In the genomic region with DNA sequence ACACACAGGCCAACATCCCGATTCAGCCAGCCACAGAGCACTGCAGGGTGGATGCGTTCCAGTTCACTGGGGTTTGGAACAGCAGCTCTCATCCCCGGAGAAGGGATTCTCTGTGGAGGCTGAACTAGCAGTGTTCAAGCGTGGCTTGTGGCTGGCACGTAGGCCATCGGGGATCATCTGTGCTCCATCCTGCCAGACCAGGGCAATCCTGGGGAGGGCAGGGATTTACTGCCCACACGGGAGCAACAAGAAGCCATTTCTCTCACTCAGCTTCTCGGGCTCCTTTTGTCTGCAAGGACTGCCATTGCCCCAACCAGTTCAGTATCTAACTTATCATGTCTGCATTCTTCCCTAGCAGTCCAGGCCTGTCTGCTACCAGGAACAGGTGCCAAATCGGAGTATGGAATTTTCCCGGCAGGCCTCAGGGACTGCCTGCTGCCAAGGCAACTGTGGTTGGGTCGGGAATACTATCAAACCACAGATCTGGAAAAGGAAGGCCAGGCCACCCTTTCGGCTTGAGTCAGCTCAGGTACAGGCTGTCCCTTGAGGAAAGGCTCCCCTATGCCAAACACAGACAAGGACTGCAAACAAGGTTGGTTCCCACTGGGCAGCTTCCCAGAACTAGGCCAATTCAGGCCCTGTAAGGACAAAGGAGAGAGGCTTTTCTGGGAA, we compare ENCODE assay signal across 8 mouse cellular contexts.
DNase-seq lines count a peak whose midpoint lies in the region; ATAC-seq lines count a peak whose summit lies in the region.

No protein-coding gene starts in this region.

- DNase-seq in Muller cell, postnatal 12 days (ENCODE audit: inconsistent ontology term), result peak; percentile 93
- peak; percentile 79 for DNase-seq in brain, adult 2 months (ENCODE audit: low read depth, low spot score)
- peak; percentile 59 for DNase-seq in gastrocnemius, adult 18-20 months (ENCODE audit: low spot score)
- peak; percentile 24 to 37 for DNase-seq in left cerebral cortex, postnatal 10 days (ENCODE audit: extremely low spot score in 1 of 2, low spot score in 2 of 2)
- DNase-seq in spleen, postnatal 4 days (ENCODE audit: low spot score in 2 of 2), result no peak

- H3K27ac ChIP-seq in hindbrain, embryonic 13.5 days, result peak overlapping the region; percentile 74
- no peak overlapping the region for H3K27ac ChIP-seq in stomach, embryonic 16.5 days (ENCODE audit: low read length)

- intact Hi-C loops in left cerebral cortex, postnatal 10 days (cut with DNase I), result no loop called here

- no peaks in the 10 kb centered on the region for H3K27me3 ChIP-seq in hindbrain, embryonic 13.5 days
- no peaks in the 10 kb centered on the region for H3K27me3 ChIP-seq in stomach, embryonic 16.5 days (ENCODE audit: control insufficient read depth, insufficient read depth, low read length)

- H3K4me3 ChIP-seq in hindbrain, embryonic 13.5 days, result no peak overlapping the region
- no peak overlapping the region for H3K4me3 ChIP-seq in stomach, embryonic 16.5 days (replicated peaks; ENCODE audit: low read length)

- H3K4me1 ChIP-seq in hindbrain, embryonic 13.5 days (replicated peaks), result peaks cover 40% of the 10 kb centered on the region
- H3K4me1 ChIP-seq in stomach, embryonic 16.5 days (ENCODE audit: control insufficient read depth, insufficient read depth, low read length), result peaks cover 17% of the 10 kb centered on the region; the same call in 1 of the 2 replicates

- 0 out of 2 replicates have a peak, but pooled peaks have one; percentile 29 for ATAC-seq in hindbrain, embryonic 13.5 days (ENCODE audit: low FRiP score)
- 0 out of 2 replicates have a peak, but pooled peaks have one; percentile 34 for ATAC-seq in stomach, embryonic 16.5 days (ENCODE audit: insufficient read depth, low FRiP score)
- no peak for ATAC-seq in monocyte, adult 5-6 weeks (replicated peaks; ENCODE audit: insufficient number of reproducible peaks, low FRiP score, low TSS enrichment, poor library complexity, severe bottlenecking)

- H3K9me3 ChIP-seq in hindbrain, embryonic 13.5 days, result no peaks in the 10 kb centered on the region
- no peaks in the 10 kb centered on the region for H3K9me3 ChIP-seq in stomach, embryonic 16.5 days (replicated peaks; ENCODE audit: control insufficient read depth, low read length)

- 46% methylated on average over 12 of the region's 12 CpGs for WGBS in hindbrain, embryonic 13.5 days
- WGBS in stomach, embryonic 16.5 days, result 63% methylated on average over 12 of the region's 12 CpGs

- H3K4me2 ChIP-seq in hindbrain, embryonic 13.5 days, result no peak overlapping the region
- H3K4me2 ChIP-seq in stomach, embryonic 16.5 days (ENCODE audit: low read depth, low read length), result no peak overlapping the region

- H3K36me3 ChIP-seq in hindbrain, embryonic 13.5 days, result no peaks in the 10 kb centered on the region
- no peaks in the 10 kb centered on the region for H3K36me3 ChIP-seq in stomach, embryonic 16.5 days (ENCODE audit: control insufficient read depth, insufficient read depth, low read length)

- H3K9ac ChIP-seq in hindbrain, embryonic 13.5 days, result peak overlapping the region; percentile 5; the same call in 1 of the 2 replicates
- 0 out of 2 replicates have a peak overlapping the region, but pooled peaks have one; percentile 22 for H3K9ac ChIP-seq in stomach, embryonic 16.5 days (ENCODE audit: low read length)

Comparison
In these comparisons a context has a peak if more than half of its experiments do, and no peak if none do; other contexts are left out.
1. DNase-seq: peak in Muller cell, postnatal 12 days (single experiment), brain, adult 2 months (single experiment), gastrocnemius, adult 18-20 months (single experiment) and left cerebral cortex, postnatal 10 days (2 of 2); none in spleen, postnatal 4 days (0 of 2).